Mouse (Mus musculus) liver, adult 2 months (tissue): ENCODE measurements around the gene Oas3.

Experiments used
- CTCF ChIP-seq: fragments of 200-500 bp; IDR thresholded peaks from 2 replicates; pipeline ENCODE4 v1.5.1; 2011; ENCODE audit warnings: low read depth, low read length, control low read depth
- POLR2A ChIP-seq: fragments of 200-500 bp; IDR thresholded peaks from 2 replicates; pipeline ENCODE4 v1.6.1; 2011; ENCODE audit warnings: low read length, control low read depth; ENCODE audit not compliant: insufficient read depth; ENCODE audit errors: extremely low read depth

DNA sequence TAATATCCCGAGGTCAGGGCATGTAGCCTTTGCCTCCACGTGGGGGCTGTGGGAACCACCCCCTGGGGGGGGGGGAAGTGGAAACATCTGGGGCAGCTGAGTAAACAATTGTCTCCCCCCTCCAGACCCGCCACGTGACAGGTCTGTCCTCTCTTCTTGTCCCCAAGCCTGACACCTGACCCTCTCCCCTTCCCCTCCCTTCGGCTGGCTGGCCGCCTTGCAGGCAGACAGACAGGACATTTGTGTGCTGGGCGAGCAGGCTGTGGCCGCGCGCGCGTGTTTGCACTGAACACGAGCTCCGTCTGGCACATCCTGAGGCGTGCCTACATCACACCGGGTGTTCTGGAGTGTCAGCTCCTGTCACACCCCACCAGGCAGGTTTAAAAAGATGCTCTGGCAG is 70.9 kb downstream of the Oas3 start:
- TF ChIP-seq CTCF (no peak), POLR2A (no peak)
